Mouse (Mus musculus) embryonic fibroblast, embryonic 13.5 days (primary cell): ENCODE data around the gene 3110009E18Rik. TPM values are rescaled to one million over a fixed set of nuclear protein-coding genes. Genes with fewer than 3 reads are reported as not detected.

ENCODE experiments used
- H3K27ac ChIP-seq: 2 replicates; pipeline ENCODE4 v1.5.1; 2012; ENCODE audit warnings: low read length, control low read depth, inconsistent platforms; ENCODE audit not compliant: insufficient read depth
- H3K4me1 ChIP-seq: 2 replicates; pipeline ENCODE4 v1.6.1; 2011; ENCODE audit warnings: low read length; ENCODE audit not compliant: control insufficient read depth, insufficient read depth
- H3K4me3 ChIP-seq: 2 replicates; pipeline ENCODE4 v1.5.1; 2011; ENCODE audit warnings: mild to moderate bottlenecking, control low read depth, low read length; ENCODE audit not compliant: insufficient read depth
- CTCF ChIP-seq: IDR thresholded peaks from 2 replicates; pipeline ENCODE4 v1.5.1; 2011; ENCODE audit warnings: mild to moderate bottlenecking, control low read depth, low read length, moderate library complexity, borderline replicate concordance; ENCODE audit not compliant: insufficient read depth
- POLR2A ChIP-seq: IDR thresholded peaks from 2 replicates; pipeline ENCODE4 v1.6.1; 2011; ENCODE audit warnings: low read depth, mild to moderate bottlenecking, control low read depth, low read length, moderate library complexity
- polyA plus RNA-seq: library from polyadenylated mRNA; stranded (reverse); fragments of >200 nt; gene quantifications from 2 replicates; pipeline ENCODE4 v1.2.4, GENCODE M21; 2011; ENCODE audit warnings: low read depth; ENCODE audit not compliant: missing spikeins, insufficient read length

The 3110009E18Rik gene
- polyA plus RNA-seq, 1 experiment, result 7.2 TPM

DNA sequence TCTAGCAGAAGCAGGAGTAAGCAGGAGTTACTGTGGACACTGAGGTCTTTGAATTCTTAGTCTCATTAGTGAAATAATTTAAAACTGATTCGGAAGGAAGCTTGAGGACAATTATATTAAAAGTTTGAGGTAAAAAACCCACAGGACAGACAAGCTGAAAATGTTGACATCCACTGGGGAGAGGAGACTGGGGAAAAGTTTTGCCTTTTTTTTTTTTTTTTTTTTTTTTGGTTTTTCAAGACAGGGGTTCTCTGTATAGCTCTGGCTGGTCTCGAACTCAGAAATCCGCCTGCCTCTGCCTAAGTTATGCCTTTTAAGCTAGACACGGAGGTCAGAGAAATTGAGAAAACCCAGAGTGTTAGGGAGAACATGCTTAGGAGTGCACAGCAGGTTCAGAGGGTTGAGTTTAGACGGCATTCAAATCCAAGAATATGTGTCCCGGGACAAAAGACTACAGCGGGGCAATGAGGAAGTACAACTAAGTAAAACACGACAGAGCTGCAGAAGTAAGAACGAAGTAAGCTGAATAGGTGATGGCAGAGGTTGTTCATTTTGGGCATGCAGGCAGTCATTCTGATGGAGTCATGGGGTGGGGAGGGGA, 1.0 kb downstream of the 3110009E18Rik start:
- peaks cover 4% of the 10 kb centered on the region; the same call in 1 of the 2 replicates for H3K4me1 ChIP-seq
- H3K27ac ChIP-seq, result peak overlapping the region; percentile 67
- peak overlapping the region; percentile 51 for H3K4me3 ChIP-seq
- TF ChIP-seq CTCF, result no peak
- no peak for TF ChIP-seq POLR2A

DNA sequence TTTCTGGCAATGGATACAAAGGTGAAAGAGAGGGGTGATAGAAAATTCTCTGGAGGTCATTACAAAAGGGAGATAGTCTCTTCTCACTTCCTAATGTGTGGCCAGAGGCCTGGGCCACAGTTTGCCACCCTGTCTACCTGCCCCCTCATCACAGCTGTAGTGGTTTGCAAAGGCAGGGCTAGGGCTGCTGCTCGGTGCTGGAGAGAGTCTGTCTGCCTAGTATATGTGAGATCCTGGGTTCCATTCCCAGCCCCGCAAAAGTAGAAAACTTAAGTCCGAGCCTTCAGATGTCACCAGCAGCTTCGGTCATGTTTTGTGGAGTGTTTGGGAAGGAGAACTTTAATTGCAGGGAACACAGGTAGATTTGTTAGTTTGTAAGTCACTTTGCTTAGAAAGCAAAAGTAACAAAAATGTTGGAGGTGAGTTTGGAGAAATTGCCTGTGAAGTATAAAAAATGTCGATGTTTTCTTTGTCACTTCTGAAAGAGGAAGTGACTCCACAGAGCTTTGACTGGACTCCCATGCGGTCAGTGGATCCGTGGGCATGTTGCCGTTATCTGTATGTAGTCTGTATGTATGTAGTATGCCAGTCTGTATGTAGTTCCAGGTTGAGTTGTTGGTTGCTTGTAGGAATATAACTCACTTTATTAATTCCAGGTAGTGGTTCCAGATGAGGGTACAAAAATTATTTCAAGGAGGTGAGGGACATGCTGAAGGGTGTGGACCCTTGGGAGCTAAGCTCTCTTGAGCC, 1.8 kb downstream of the 3110009E18Rik start:
- Histone ChIP-seq H3K27ac (no peak overlapping the region), H3K4me3 (no peak overlapping the region), H3K4me1 (peaks cover 4% of the 10 kb centered on the region; the same call in 1 of the 2 replicates)
- TF ChIP-seq POLR2A (no peak), CTCF (no peak)

DNA sequence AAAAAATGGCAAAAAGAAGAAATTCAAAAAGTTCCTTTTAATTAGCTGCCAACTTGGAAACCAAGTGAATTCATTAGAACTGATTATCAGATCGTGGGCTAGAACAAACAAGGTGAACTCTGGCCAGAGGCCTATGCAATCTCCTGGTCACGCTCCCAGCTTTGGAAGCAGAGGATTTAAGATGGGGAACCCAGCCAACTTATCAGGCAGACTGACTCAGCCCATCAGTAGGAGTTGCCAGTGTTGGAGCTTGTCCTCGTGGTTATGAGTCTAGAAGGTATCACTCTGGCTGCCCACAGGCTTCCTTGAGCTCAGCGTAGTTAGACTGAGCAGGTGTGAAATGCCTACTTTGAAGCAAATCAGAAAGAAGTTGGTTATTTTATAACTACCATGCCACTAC, 3.9 kb downstream of the 3110009E18Rik start:
- TF ChIP-seq POLR2A (no peak), CTCF (no peak)
- Histone ChIP-seq H3K4me1 (no peaks in the 10 kb centered on the region), H3K4me3 (no peak overlapping the region), H3K27ac (no peak overlapping the region)

DNA sequence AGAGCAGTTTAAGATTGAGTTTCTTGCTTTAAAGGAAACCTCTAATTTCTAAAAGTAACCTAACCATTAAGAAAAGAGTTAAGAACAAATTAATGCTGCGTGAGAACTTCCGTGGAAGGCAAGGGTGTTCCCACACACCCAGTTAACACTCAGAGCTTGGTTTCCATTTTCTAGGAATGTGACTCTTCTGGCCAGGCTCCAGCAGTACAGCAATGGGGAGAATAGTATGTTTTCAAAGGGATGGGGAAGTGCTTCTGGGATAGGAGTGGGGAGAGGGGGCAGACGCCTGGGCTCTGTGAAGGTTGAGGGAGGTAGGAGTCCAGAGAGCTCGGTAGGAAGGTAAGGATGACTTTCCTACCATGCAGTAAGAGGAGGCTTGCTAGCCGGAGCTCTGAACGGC, 4.5 kb downstream of the 3110009E18Rik start:
- H3K4me3 ChIP-seq, result no peak overlapping the region
- no peaks in the 10 kb centered on the region for H3K4me1 ChIP-seq
- TF ChIP-seq CTCF (no peak), POLR2A (no peak)
- no peak overlapping the region for H3K27ac ChIP-seq

DNA sequence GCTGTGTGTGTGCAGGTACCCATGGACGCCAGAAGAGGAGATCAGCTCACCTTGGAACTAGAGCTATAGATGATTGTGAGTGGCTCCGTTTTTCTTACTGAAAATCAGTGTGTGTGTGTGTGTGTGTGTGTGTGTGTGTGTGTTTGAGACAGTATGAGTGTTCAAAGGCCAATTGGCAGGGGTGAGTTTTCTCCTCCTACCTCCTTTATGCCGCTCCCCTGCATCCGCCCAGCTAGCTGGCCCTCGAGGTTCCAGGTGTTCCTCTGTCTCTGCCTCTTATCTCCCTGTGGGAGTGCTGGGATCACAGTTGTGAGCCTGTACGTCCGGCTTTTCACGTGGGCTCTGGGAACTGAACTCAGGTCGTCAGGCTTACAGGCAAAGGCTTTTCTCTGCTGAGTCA, 5.3 kb downstream of the 3110009E18Rik start:
- H3K4me3 ChIP-seq, result no peak overlapping the region
- H3K27ac ChIP-seq, result no peak overlapping the region
- no peaks in the 10 kb centered on the region for H3K4me1 ChIP-seq
- TF ChIP-seq POLR2A (no peak), CTCF (no peak)

DNA sequence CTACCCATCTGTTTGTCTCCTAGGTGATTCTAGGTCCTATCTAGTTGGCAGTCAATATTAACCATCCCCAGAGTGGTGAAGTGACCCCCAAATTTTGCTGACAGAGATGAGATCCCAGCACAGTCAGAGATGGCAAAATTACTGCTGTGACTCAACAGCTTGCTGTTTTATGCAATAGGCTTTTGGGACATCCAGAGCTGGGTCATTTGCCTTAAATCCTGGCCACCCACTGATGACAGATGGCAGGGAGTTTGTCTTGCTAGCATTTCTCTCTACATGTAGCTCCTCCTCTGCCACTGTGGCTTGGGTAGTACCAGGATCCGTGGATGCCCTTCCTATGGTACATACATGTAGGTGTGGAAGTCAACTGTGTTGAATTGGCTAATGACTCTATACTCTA, 11.4 kb downstream of the 3110009E18Rik start:
- peaks cover 5% of the 10 kb centered on the region for H3K4me1 ChIP-seq
- TF ChIP-seq CTCF (no peak), POLR2A (no peak)

DNA sequence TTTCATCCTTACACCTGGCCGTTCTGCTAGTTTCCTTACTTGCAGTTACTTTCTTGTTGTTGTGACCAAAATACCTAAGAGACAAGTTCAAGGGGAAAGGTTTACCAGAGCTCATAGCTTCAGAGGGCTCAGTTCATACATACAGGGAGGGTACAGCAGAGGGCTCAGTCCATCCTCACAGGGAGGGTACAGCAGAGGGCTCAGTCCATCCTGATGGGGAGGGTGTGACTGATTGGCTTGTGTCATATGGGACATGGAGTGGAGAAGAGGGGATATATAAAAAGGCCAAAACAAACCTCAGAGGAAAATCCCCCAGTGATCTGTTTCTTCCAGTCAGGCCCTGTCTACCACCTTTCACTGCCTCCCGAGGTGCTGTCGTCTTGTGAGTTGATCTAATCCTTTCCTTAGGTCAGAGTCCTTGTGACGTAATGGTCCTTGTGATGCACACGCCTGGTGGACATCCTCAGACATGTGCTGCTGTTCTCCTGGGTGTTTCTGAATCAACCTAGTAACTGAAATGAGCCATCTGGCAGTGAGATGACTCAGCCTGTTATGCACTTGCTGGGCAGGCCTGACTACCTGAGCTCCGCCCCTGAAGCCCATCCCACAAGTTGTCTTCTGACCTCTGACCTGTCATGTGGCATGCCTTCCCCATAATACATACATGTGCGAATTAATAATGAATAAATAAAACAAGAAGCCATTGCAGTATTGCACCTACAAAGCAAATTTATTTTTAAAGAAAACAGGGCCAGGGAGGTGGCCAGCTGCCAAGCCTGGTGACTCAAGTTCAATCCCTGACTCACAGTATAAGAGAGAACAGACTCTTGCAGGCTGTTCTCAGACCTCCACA, 15.2 kb downstream of the 3110009E18Rik start:
- Histone ChIP-seq H3K27ac (peak overlapping the region; percentile 35; the same call in 1 of the 2 replicates), H3K4me3 (no peak overlapping the region), H3K4me1 (peaks cover 5% of the 10 kb centered on the region)
- TF ChIP-seq CTCF (no peak), POLR2A (no peak)

More for the DNA sequence above, 11.4 kb downstream of the 3110009E18Rik start:
- H3K4me3 ChIP-seq, result no peak overlapping the region
- no peak overlapping the region for H3K27ac ChIP-seq

- no peak overlapping the region for H3K4me3 ChIP-seq
- no peak overlapping the region for H3K27ac ChIP-seq
- H3K4me1 ChIP-seq, result peaks cover 5% of the 10 kb centered on the region
- TF ChIP-seq CTCF, result no peak
- no peak for TF ChIP-seq POLR2A
These were observed 18.0 kb downstream of the 3110009E18Rik start for GRCm38 (mm10) chr1:120138923-120139540.

DNA sequence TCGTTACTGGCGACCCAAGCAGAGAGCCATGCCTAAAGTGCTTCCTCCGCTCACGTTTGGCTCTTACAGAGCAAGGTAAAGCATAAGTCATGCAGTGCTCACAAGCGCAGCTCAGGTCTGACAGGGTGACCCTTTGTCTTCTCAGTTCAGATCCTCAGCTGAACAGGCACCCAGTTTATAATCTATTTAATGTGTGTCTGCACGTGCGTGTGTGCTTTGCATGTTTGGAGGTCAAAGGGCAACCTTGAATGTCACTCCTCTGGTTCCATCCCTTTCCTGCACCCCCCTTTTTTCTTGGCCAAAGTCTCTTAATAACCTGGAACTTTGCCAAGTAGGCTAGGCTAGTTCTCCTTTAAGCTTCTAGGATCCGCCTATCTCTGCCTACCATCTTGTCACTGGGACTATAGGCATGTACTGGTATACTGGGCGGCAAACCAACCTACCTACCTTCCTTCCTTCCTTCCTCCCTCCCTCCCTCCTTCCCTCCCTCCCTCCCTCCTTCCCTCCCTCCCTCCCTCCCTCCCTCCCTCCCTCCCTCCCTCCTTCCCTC, 19.2 kb downstream of the 3110009E18Rik start:
- Histone ChIP-seq H3K27ac (no peak overlapping the region), H3K4me1 (peaks cover 5% of the 10 kb centered on the region), H3K4me3 (no peak overlapping the region)
- TF ChIP-seq CTCF, result no peak
- TF ChIP-seq POLR2A, result no peak
